Mouse (Mus musculus) forebrain, embryonic 13.5 days (tissue): ENCODE data around the gene Shank3. TPM values are rescaled to one million over a fixed set of nuclear protein-coding genes. Genes with fewer than 3 reads are reported as not detected.

ENCODE experiments used
- ATAC-seq: fragments of 200-750 bp; cut with Nextera tagmentation; 2 replicates; pipeline ENCODE4 v1.8.0; 2017
- H3K27ac ChIP-seq: fragments of 300-500 bp; sonication (generic); 2 replicates; pipeline ENCODE4 v1.5.1; 2015; ENCODE audit warnings: inconsistent platforms, mild to moderate bottlenecking, moderate library complexity
- H3K27me3 ChIP-seq: fragments of 300-500 bp; sonication (generic); 2 replicates; pipeline ENCODE4 v1.6.1; 2015; ENCODE audit warnings: mild to moderate bottlenecking, inconsistent platforms
- H3K36me3 ChIP-seq: fragments of 300-500 bp; sonication (generic); 2 replicates; pipeline ENCODE4 v1.6.1; 2015; ENCODE audit warnings: mild to moderate bottlenecking, inconsistent platforms; ENCODE audit not compliant: poor library complexity, severe bottlenecking
- H3K4me1 ChIP-seq: fragments of 300-500 bp; sonication (generic); 2 replicates; pipeline ENCODE4 v1.6.1; 2015; ENCODE audit warnings: inconsistent platforms
- H3K4me2 ChIP-seq: fragments of 300-500 bp; sonication (generic); 2 replicates; pipeline ENCODE4 v1.6.1; 2015; ENCODE audit warnings: inconsistent platforms, mild to moderate bottlenecking, moderate library complexity
- H3K4me3 ChIP-seq: fragments of 300-500 bp; sonication (generic); 2 replicates; pipeline ENCODE4 v1.5.1; 2015; ENCODE audit warnings: mild to moderate bottlenecking, inconsistent platforms
- H3K9ac ChIP-seq: fragments of 300-500 bp; sonication (generic); 2 replicates; pipeline ENCODE4 v1.6.1; 2015; ENCODE audit warnings: mild to moderate bottlenecking, inconsistent platforms
- H3K9me3 ChIP-seq: fragments of 300-500 bp; sonication (generic); replicated peaks from 2 replicates; pipeline ENCODE4 v1.6.1; 2016; ENCODE audit warnings: inconsistent platforms
- WGBS: fragments of 180-500 bp; shearing (Covaris S2); methylation state at CpG from one replicate; pipeline ENCODE4 v1.1.7; 2015; 5-methylcytosine and 5-hydroxymethylcytosine counted together
- polyA plus RNA-seq: library from polyadenylated mRNA; unstranded; fragments of >200 nt; fragmentation: Nextera tagmentation; extraction: Ambion mirVana; gene quantifications from 2 replicates; pipeline ENCODE4 v1.2.1, GENCODE M21; 2015

Shank3 gene
- polyA plus RNA-seq, 1 experiment from 2014 or later = 7.1 TPM

- Histone ChIP-seq H3K27me3 (no peaks in the 10 kb centered on the region), H3K36me3 (peaks cover 38% of the 10 kb centered on the region), H3K4me2 (no peak overlapping the region), H3K9ac (no peak overlapping the region), H3K27ac (no peak overlapping the region; the same call in 1 of the 2 replicates), H3K4me3 (no peak overlapping the region), H3K4me1 (peaks cover 4% of the 10 kb centered on the region), H3K9me3 (no peaks in the 10 kb centered on the region)
- WGBS = 7% methylated on average over 1 of the region's 1 CpGs
- peak; percentile 66; the same call in 1 of the 2 replicates for ATAC-seq
These were observed 34.4 kb upstream of the Shank3 start for GRCm38 (mm10) chr15:89465052-89465451.

GRCm38 (mm10) chr15:89468577-89468976 lies 30.8 kb upstream of the Shank3 start:
- peaks cover 4% of the 10 kb centered on the region for H3K4me1 ChIP-seq
- H3K27me3 ChIP-seq = no peaks in the 10 kb centered on the region
- H3K27ac ChIP-seq = no peak overlapping the region
- ATAC-seq = 0 out of 2 replicates have a peak, but pooled peaks have one; percentile 17
- peaks cover 5% of the 10 kb centered on the region for H3K36me3 ChIP-seq
- H3K4me2 ChIP-seq = no peak overlapping the region
- no peak overlapping the region for H3K9ac ChIP-seq
- no peak overlapping the region for H3K4me3 ChIP-seq
- 33% methylated on average over 2 of the region's 2 CpGs for WGBS
- H3K9me3 ChIP-seq = no peaks in the 10 kb centered on the region

DNA sequence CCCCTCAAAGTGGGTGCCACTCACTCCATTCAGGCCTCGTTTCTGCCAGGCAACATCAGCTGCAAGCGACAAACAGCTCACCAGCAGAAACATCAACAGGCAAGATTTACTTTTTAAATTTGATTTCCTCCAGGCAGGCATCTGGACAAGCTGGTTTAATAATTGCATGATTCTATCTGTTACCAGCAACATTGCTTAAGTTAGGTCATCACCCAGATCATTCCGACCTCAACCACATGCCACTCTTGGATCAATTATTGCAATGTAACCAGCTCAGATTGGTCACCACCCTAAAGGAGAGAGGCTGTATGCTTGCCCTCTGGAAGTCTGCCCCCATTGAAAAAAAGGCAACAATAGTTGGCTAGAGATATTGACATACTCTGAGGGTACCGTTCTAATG lies 27.9 kb upstream of the Shank3 start:
- H3K4me1 ChIP-seq = peaks cover 9% of the 10 kb centered on the region
- WGBS = 90% methylated on average over 4 of the region's 4 CpGs

DNA sequence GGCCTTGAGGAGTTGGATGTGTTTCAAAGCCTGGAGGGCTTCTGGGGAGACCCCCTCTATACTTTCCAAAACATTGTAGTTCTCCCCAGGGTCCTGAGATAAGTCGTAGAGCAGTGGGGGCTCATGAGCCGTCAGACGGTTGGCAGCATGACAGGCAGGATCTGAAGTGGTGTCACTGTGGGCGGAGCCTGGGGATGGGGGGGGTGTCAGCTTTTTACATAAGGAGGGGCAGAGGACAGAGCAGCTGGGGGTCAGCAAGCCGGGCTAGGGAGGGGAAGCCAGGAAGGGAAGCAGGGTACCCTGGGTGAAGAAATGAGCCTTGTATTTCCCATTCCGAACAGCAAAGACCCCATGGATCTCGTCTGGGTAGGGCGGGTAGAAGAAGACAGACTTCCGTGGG lies 26.1 kb upstream of the Shank3 start:
- H3K4me1 ChIP-seq = peaks cover 9% of the 10 kb centered on the region
- no peaks in the 10 kb centered on the region for H3K9me3 ChIP-seq
- H3K27me3 ChIP-seq = no peaks in the 10 kb centered on the region; the same call in 1 of the 2 replicates
- no peak for ATAC-seq
- 89% methylated on average over 9 of the region's 9 CpGs for WGBS
- H3K4me3 ChIP-seq = no peak overlapping the region
- no peak overlapping the region for H3K9ac ChIP-seq
- no peaks in the 10 kb centered on the region for H3K36me3 ChIP-seq
- no peak overlapping the region for H3K4me2 ChIP-seq
- no peak overlapping the region for H3K27ac ChIP-seq

More for the DNA sequence above, 27.9 kb upstream of the Shank3 start:
- Histone ChIP-seq H3K9me3 (no peaks in the 10 kb centered on the region), H3K4me2 (no peak overlapping the region), H3K27me3 (no peaks in the 10 kb centered on the region), H3K27ac (no peak overlapping the region), H3K4me3 (no peak overlapping the region), H3K9ac (no peak overlapping the region), H3K36me3 (no peaks in the 10 kb centered on the region)
- ATAC-seq = no peak

GRCm38 (mm10) chr15:89473921-89474320 lies 25.5 kb upstream of the Shank3 start:
- Histone ChIP-seq H3K4me3 (no peak overlapping the region), H3K27ac (no peak overlapping the region), H3K36me3 (no peaks in the 10 kb centered on the region), H3K9me3 (no peaks in the 10 kb centered on the region), H3K4me1 (peaks cover 9% of the 10 kb centered on the region), H3K4me2 (no peak overlapping the region), H3K9ac (no peak overlapping the region), H3K27me3 (no peaks in the 10 kb centered on the region; the same call in 1 of the 2 replicates)
- ATAC-seq = no peak
- WGBS = 96% methylated on average over 8 of the region's 8 CpGs

GRCm38 (mm10) chr15:89474596-89475292 lies 24.7 kb upstream of the Shank3 start:
- WGBS = 95% methylated on average over 19 of the region's 19 CpGs

GRCm38 (mm10) chr15:89475293-89475600 lies 24.2 kb upstream of the Shank3 start:
- H3K9ac ChIP-seq = peak overlapping the region; percentile 68
- peak overlapping the region; percentile 58; the same call in 1 of the 2 replicates for H3K4me3 ChIP-seq
- no peaks in the 10 kb centered on the region for H3K9me3 ChIP-seq
- H3K4me2 ChIP-seq = peak overlapping the region; percentile 88
- H3K4me1 ChIP-seq = peaks cover 9% of the 10 kb centered on the region
- whole genome bisulfite sequencing = 90% methylated on average over 7 of the region's 7 CpGs
- H3K27me3 ChIP-seq = no peaks in the 10 kb centered on the region; the same call in 1 of the 2 replicates
- no peak for ATAC-seq
- H3K36me3 ChIP-seq = no peaks in the 10 kb centered on the region
- no peak overlapping the region for H3K27ac ChIP-seq

More at GRCm38 (mm10) chr15:89474596-89475292, 24.7 kb upstream of the Shank3 start:
- no peak for ATAC-seq
- no peaks in the 10 kb centered on the region for H3K36me3 ChIP-seq
- H3K4me1 ChIP-seq = peaks cover 9% of the 10 kb centered on the region
- no peaks in the 10 kb centered on the region for H3K9me3 ChIP-seq
- H3K4me2 ChIP-seq = no peak overlapping the region
- H3K4me3 ChIP-seq = no peak overlapping the region
- no peak overlapping the region for H3K27ac ChIP-seq
- H3K9ac ChIP-seq = no peak overlapping the region
- no peaks in the 10 kb centered on the region; the same call in 1 of the 2 replicates for H3K27me3 ChIP-seq

GRCm38 (mm10) chr15:89475611-89476474 lies 23.6 kb upstream of the Shank3 start:
- H3K27me3 ChIP-seq = no peaks in the 10 kb centered on the region; the same call in 1 of the 2 replicates
- H3K9me3 ChIP-seq = no peaks in the 10 kb centered on the region
- 9% methylated on average over 44 of the region's 44 CpGs for WGBS
- H3K36me3 ChIP-seq = no peaks in the 10 kb centered on the region
- H3K4me2 ChIP-seq = peak overlapping the region; percentile 88
- H3K27ac ChIP-seq = peak overlapping the region; percentile 69
- peaks cover 9% of the 10 kb centered on the region for H3K4me1 ChIP-seq
- H3K4me3 ChIP-seq = peak overlapping the region; percentile 58
- ATAC-seq = peak; percentile 98
- peak overlapping the region; percentile 68 for H3K9ac ChIP-seq

DNA sequence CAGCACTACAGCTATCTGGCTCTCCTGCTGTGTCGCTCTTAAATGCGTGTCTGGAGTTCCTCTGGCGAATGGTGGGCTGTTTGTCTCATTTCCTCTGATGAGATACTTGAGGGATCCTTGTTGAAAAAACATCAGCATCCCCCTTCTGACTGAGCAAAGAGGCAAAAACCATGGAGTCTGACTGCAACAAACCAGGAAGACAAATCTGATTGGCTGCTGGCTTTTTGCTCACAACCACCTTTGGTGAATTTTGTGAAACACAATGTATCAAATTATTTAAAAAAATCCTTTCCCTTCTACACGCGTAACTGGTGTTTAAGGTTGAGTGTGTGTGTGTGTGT lies 23.0 kb upstream of the Shank3 start:
- WGBS = 7% methylated on average over 5 of the region's 5 CpGs
- peak overlapping the region; percentile 58 for H3K4me3 ChIP-seq
- no peaks in the 10 kb centered on the region for H3K9me3 ChIP-seq
- no peaks in the 10 kb centered on the region for H3K36me3 ChIP-seq
- no peaks in the 10 kb centered on the region; the same call in 1 of the 2 replicates for H3K27me3 ChIP-seq
- peak overlapping the region; percentile 68 for H3K9ac ChIP-seq
- no peak; the same call in 1 of the 2 replicates for ATAC-seq
- H3K4me2 ChIP-seq = peak overlapping the region; percentile 88
- peak overlapping the region; percentile 69 for H3K27ac ChIP-seq
- H3K4me1 ChIP-seq = peaks cover 9% of the 10 kb centered on the region

DNA sequence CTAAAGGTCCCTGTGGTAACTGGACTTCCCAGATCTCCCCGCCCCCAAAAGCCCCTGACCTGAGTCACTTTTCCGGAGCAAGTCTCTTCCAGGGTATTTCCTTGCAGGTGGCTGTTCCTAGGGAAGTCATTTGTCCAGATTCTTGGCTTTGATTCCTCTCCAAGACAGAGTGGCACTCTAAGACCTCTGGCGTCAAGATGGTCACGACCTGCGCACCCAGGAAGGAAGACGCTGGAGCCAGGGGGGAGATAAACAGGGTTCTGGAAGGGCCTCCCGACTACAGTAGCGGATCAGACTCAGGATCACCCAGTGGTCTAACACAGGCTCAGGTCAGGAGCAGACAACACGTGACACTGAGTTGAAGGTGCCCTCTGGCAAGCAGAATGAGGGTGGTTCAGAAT lies 22.3 kb upstream of the Shank3 start, which contains the start of gene Arsa:
TSS of gene Arsa (minus strand) at position 335 of the 401 bp plus-strand sequence.
- Histone ChIP-seq H3K9me3 (0 out of 2 replicates have a peak, but pooled peaks cover 2% of the 10 kb centered on the region), H3K27me3 (no peaks in the 10 kb centered on the region; the same call in 1 of the 2 replicates), H3K4me3 (peak within 1 kb of the TSS; percentile 58), H3K9ac (peak within 1 kb of the TSS; percentile 68), H3K4me1 (peaks cover 9% of the 10 kb centered on the region), H3K36me3 (no peaks in the 10 kb centered on the region), H3K27ac (peak within 1 kb of the TSS; percentile 69), H3K4me2 (peak within 1 kb of the TSS; percentile 88)
- ATAC-seq = no peak
- 24% methylated on average over 9 of the region's 9 CpGs for WGBS

GRCm38 (mm10) chr15:89477806-89478205 lies 21.6 kb upstream of the Shank3 start:
- H3K9ac ChIP-seq = no peak overlapping the region
- no peaks in the 10 kb centered on the region for H3K36me3 ChIP-seq
- 44% methylated on average over 8 of the region's 8 CpGs for WGBS
- no peak overlapping the region for H3K4me2 ChIP-seq
- H3K4me1 ChIP-seq = peaks cover 9% of the 10 kb centered on the region
- H3K27ac ChIP-seq = no peak overlapping the region
- H3K9me3 ChIP-seq = 0 out of 2 replicates have a peak, but pooled peaks cover 3% of the 10 kb centered on the region
- H3K4me3 ChIP-seq = no peak overlapping the region
- ATAC-seq = no peak
- no peaks in the 10 kb centered on the region; the same call in 1 of the 2 replicates for H3K27me3 ChIP-seq

DNA sequence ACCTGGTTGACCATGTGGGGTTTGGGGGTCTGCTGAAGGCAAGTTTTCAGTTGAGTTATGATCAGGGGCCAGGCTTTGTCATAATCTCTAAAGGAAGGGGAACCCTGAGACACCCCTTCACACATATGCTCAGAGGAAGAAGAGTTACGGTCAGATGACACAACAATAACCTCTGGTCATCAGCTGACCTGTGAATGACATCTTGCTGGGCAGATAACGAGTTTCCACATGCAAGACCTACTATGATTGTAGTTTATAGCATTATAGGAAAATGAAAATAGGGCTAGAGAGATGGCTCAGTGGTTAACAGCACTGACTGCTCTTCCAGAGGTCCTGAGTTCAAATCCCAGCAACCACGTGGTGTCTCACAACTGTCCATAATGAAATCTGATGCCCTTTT lies 20.8 kb upstream of the Shank3 start:
- Histone ChIP-seq H3K9ac (no peak overlapping the region), H3K36me3 (no peaks in the 10 kb centered on the region), H3K27me3 (no peaks in the 10 kb centered on the region; the same call in 1 of the 2 replicates), H3K4me3 (no peak overlapping the region), H3K9me3 (0 out of 2 replicates have a peak, but pooled peaks cover 3% of the 10 kb centered on the region), H3K27ac (no peak overlapping the region), H3K4me2 (no peak overlapping the region), H3K4me1 (peaks cover 9% of the 10 kb centered on the region)
- ATAC-seq = no peak
- 84% methylated on average over 3 of the region's 3 CpGs for WGBS
